Mouse (Mus musculus) embryo, embryonic 10.5 days (tissue): ENCODE results near the gene Crtac1.

Experiments used
- DNase-seq: peaks from one replicate; pipeline ENCODE4 v3.0.0-alpha.2; 2015; ENCODE audit warnings: low spot score

The Crtac1 gene

GRCm38 (mm10) chr19:42425208-42425607 lies 6.4 kb downstream of the Crtac1 start:
- peak; percentile 88 for DNase-seq

GRCm38 (mm10) chr19:42415042-42415441 lies 16.5 kb downstream of the Crtac1 start:
- DNase-seq, result no peak

- DNase-seq, result no peak
These were observed 21.7 kb downstream of the Crtac1 start for GRCm38 (mm10) chr19:42409856-42410255.

- DNase-seq, result peak; percentile 55
These were observed 22.4 kb downstream of the Crtac1 start for GRCm38 (mm10) chr19:42409226-42409625.

- no peak for DNase-seq
These were observed 27.2 kb downstream of the Crtac1 start for GRCm38 (mm10) chr19:42404364-42404763.

GRCm38 (mm10) chr19:42399974-42400373 lies 31.6 kb downstream of the Crtac1 start:
- no peak for DNase-seq

- peak; percentile 83 for DNase-seq
These were observed 34.3 kb downstream of the Crtac1 start for GRCm38 (mm10) chr19:42397281-42397680.

GRCm38 (mm10) chr19:42394848-42395534 lies 36.6 kb downstream of the Crtac1 start:
- DNase-seq, result no peak

GRCm38 (mm10) chr19:42393920-42394319 lies 37.7 kb downstream of the Crtac1 start:
- no peak for DNase-seq

- no peak for DNase-seq
These were observed 39.5 kb downstream of the Crtac1 start for GRCm38 (mm10) chr19:42392094-42392493.

- no peak for DNase-seq
These were observed 42.0 kb downstream of the Crtac1 start for GRCm38 (mm10) chr19:42389574-42389973.

- DNase-seq, result no peak
These were observed 46.5 kb downstream of the Crtac1 start for GRCm38 (mm10) chr19:42384981-42385598.

GRCm38 (mm10) chr19:42380981-42381373 lies 50.6 kb downstream of the Crtac1 start:
- peak; percentile 71 for DNase-seq

- DNase-seq, result peak; percentile 52
These were observed 51.1 kb downstream of the Crtac1 start for GRCm38 (mm10) chr19:42380321-42380980.

GRCm38 (mm10) chr19:42379798-42380197 lies 51.8 kb downstream of the Crtac1 start:
- no peak for DNase-seq

GRCm38 (mm10) chr19:42377206-42377605 lies 54.4 kb downstream of the Crtac1 start:
- DNase-seq, result no peak

GRCm38 (mm10) chr19:42363551-42363950 lies 68.0 kb downstream of the Crtac1 start:
- DNase-seq, result no peak

GRCm38 (mm10) chr19:42358406-42358805 lies 73.2 kb downstream of the Crtac1 start:
- no peak for DNase-seq

GRCm38 (mm10) chr19:42356854-42357253 lies 74.7 kb downstream of the Crtac1 start:
- DNase-seq, result no peak

- DNase-seq, result no peak
These were observed 76.1 kb downstream of the Crtac1 start for GRCm38 (mm10) chr19:42355476-42355875.

GRCm38 (mm10) chr19:42341183-42341582 lies 90.4 kb downstream of the Crtac1 start:
- DNase-seq, result peak; percentile 67

- DNase-seq, result peak; percentile 17
These were observed 99.4 kb downstream of the Crtac1 start for GRCm38 (mm10) chr19:42332081-42332736.

GRCm38 (mm10) chr19:42331446-42331845 lies 100.1 kb downstream of the Crtac1 start:
- no peak for DNase-seq
